Mouse (Mus musculus) hindbrain, embryonic 13.5 days (tissue): ENCODE results near the gene Prkrip1. TPM values are rescaled to one million over a fixed set of nuclear protein-coding genes. Genes with fewer than 3 reads are reported as not detected.

Source experiments
- ATAC-seq: fragments of 200-750 bp; cut with Nextera tagmentation; 2 replicates; pipeline ENCODE4 v1.8.0; 2017; ENCODE audit warnings: moderate TSS enrichment; ENCODE audit not compliant: low FRiP score
- H3K27ac ChIP-seq: fragments of 300-500 bp; sonication (generic); 2 replicates; pipeline ENCODE4 v1.5.1; 2015; ENCODE audit warnings: inconsistent platforms, mild to moderate bottlenecking, moderate library complexity
- H3K27me3 ChIP-seq: fragments of 300-500 bp; sonication (generic); 2 replicates; pipeline ENCODE4 v1.6.1; 2015; ENCODE audit warnings: mild to moderate bottlenecking, inconsistent platforms
- H3K36me3 ChIP-seq: fragments of 300-500 bp; sonication (generic); 2 replicates; pipeline ENCODE4 v1.6.1; 2015; ENCODE audit warnings: mild to moderate bottlenecking, inconsistent platforms
- H3K4me1 ChIP-seq: fragments of 300-500 bp; sonication (generic); replicated peaks from 2 replicates; pipeline ENCODE4 v1.6.1; 2015; ENCODE audit warnings: inconsistent platforms
- H3K4me2 ChIP-seq: fragments of 300-500 bp; sonication (generic); 2 replicates; pipeline ENCODE4 v1.6.1; 2015; ENCODE audit warnings: inconsistent platforms, mild to moderate bottlenecking, moderate library complexity
- H3K4me3 ChIP-seq: fragments of 300-500 bp; sonication (generic); 2 replicates; pipeline ENCODE4 v1.5.1; 2015; ENCODE audit warnings: mild to moderate bottlenecking, inconsistent platforms
- H3K9ac ChIP-seq: fragments of 300-500 bp; sonication (generic); 2 replicates; pipeline ENCODE4 v1.6.1; 2015; ENCODE audit warnings: mild to moderate bottlenecking, inconsistent platforms
- H3K9me3 ChIP-seq: fragments of 300-500 bp; sonication (generic); 2 replicates; pipeline ENCODE4 v1.6.1; 2016; ENCODE audit warnings: inconsistent platforms
- WGBS: fragments of 180-500 bp; shearing (Covaris S2); methylation state at CpG from one replicate; pipeline ENCODE4 v1.1.7; 2015; 5-methylcytosine and 5-hydroxymethylcytosine counted together
- polyA plus RNA-seq: library from polyadenylated mRNA; unstranded; fragments of >200 nt; fragmentation: Nextera tagmentation; extraction: Ambion mirVana; gene quantifications from 2 replicates; pipeline ENCODE4 v1.2.1, GENCODE M21; 2015

Gene Prkrip1
- 66.5 and 67.9 TPM in 2 replicates for polyA plus RNA-seq

DNA sequence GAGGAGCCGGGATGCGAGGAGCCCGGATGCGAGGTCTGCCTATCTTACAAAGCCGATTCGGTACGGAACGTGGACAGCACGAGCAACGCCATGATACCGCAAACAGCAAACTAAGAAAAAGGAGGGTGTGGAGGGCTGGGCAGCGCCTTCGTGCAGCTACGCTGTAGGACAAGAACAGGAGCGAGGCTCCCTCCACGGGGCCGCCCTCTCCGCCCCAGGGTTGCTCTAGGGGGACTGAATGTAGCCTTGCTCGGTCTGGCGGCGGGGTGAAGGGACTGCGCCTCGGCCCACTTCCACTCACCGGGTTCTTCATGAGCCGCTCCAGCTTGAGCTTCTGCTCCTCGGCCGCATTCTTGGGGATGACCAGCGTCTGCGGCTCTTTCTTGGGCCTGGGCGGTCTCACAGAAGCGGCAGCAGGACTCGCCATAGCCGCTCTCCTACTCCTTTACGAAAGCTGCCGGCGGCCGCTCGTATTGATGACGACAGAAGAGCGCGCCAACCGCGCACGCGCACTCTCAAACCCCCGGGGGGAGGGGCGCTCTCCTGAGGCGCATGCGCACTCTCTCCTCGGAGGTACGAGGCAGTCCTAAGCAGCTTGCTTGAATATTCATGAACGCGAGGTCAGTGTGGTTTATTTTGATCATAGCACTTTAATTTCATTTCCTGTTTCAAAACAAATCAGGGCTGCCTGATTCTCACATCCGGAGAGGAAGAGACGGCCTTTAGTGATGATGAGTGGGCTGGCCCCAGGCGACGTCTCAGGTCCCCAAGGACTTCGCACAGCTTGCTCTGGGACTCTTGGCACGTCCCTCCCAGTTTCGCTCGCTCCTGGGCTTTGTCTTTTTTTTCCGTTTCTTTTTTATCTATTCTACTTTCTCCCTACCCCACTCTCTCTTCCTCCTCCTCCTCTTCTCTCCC lies at the start of gene Prkrip1:
Prkrip1 (minus strand) TSS at position 490 of the 918 bp plus-strand sequence.
- Histone ChIP-seq H3K4me3 (peak within 1 kb of the TSS; percentile 98), H3K4me2 (peak within 1 kb of the TSS; percentile 95), H3K27ac (peak within 1 kb of the TSS; percentile 89), H3K9ac (peak within 1 kb of the TSS; percentile 94), H3K27me3 (no peaks in the 10 kb centered on the region), H3K36me3 (peaks cover 34% of the 10 kb centered on the region), H3K9me3 (0 out of 2 replicates have a peak, but pooled peaks cover 3% of the 10 kb centered on the region), H3K4me1 (peaks cover 18% of the 10 kb centered on the region)
- peak; percentile 87 for ATAC-seq
- under 1% methylated on average over 59 of the region's 62 CpGs for WGBS

DNA sequence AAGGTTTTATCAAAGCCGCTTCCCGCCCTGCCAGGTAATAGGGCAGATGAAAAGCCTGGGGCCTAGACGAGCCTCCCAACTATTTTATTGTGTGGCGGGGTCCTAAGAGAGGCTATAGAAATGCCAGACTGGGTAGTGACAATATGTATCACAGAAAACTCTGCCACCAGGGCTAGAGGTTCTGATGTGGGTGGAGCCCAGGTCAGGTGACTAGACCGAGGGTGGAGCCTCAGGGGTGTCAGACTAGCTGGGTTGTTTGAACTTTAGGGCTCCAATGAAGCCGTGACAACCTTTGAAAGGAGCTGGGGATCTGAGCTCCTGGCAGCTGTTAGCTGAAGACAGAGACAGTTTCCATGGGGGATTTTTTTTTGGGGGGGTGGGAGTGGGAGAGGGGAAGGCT lies 49.7 kb upstream of the Prkrip1 start:
- no peaks in the 10 kb centered on the region for H3K27me3 ChIP-seq
- no peak overlapping the region for H3K4me3 ChIP-seq
- H3K9me3 ChIP-seq = no peaks in the 10 kb centered on the region
- H3K4me1 ChIP-seq = peaks cover 14% of the 10 kb centered on the region
- WGBS = 67% methylated on average over 6 of the region's 6 CpGs
- peaks cover 12% of the 10 kb centered on the region; the same call in 1 of the 2 replicates for H3K36me3 ChIP-seq
- H3K4me2 ChIP-seq = no peak overlapping the region
- no peak overlapping the region for H3K9ac ChIP-seq
- ATAC-seq = no peak
- no peak overlapping the region for H3K27ac ChIP-seq

DNA sequence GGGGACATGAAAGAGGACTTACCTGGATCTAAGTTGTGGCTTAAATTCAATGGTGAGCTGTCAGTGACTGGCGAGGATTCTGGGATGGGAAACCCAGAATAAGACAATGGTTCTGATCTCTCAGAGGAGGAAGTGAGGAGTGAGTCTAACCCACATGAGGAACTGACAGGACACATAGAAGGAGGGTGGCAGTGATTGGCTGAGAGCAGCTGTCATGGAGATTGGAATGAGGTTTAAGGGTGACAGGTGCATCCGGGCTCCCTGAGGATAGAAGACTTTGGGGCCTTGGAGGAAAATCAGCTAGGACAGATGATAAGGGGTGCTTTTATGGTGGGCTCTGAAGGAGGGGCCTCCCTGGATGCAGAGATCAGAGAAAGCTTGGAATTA lies 47.7 kb upstream of the Prkrip1 start, which contains the start of gene Sh2b2:
Sh2b2 (minus strand) TSS at position 105 of the 387 bp plus-strand sequence.
- peaks cover 12% of the 10 kb centered on the region; the same call in 1 of the 2 replicates for H3K36me3 ChIP-seq
- H3K27ac ChIP-seq = peak within 1 kb of the TSS; percentile 94
- peak within 1 kb of the TSS; percentile 67 for H3K4me2 ChIP-seq
- peaks cover 34% of the 10 kb centered on the region for H3K4me1 ChIP-seq
- peak within 1 kb of the TSS; percentile 95 for H3K9ac ChIP-seq
- 88% methylated on average over 2 of the region's 2 CpGs for WGBS
- peak within 1 kb of the TSS; percentile 88 for H3K4me3 ChIP-seq
- no peaks in the 10 kb centered on the region for H3K27me3 ChIP-seq
- ATAC-seq = no peak
- H3K9me3 ChIP-seq = no peaks in the 10 kb centered on the region

DNA sequence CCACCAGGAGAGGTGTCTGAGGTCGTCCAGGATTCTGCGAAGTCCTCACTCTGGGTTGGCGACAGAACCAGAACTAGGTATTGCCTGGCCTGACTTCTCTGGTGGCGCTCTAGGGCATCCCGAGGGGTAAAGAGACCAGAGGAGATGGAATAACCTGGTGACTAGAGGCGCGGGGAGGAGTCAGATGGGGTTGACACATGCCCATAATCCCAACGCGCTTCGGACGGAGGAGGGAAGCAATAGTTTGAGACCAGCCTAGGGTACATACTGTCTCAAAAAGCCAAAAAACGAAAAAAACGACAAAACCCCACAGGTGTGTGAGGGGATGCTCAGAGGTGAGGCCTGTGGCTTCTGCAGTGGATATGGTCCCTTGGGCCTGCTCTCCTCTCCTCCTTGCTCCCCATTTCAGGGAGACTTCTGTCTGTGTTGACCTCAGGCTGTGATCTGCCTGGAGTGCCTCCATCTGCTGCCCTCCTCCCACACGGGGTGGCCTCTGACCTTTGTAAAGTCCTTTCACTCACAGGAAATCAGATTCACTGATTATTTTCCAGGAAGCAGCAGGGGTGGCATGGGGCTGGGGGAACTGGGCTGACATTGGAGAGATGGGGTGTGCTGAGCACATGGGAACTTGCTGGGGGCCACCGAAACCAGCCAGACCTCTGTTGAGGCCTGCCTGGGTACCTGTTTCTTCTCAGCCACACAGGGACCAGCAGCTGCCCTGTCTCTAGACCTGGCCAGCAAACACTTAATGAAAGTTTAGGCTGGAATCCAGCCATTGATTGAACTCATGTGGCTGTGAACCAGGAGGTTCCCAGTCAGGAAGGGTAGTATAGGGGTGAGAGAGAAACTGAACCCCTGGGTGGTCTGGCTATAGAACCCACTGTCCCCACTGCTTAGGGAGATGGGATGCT lies 47.0 kb upstream of the Prkrip1 start:
- peaks cover 41% of the 10 kb centered on the region for H3K4me1 ChIP-seq
- H3K4me3 ChIP-seq = peak overlapping the region; percentile 88
- peak; percentile 14 for ATAC-seq
- H3K36me3 ChIP-seq = peaks cover 12% of the 10 kb centered on the region; the same call in 1 of the 2 replicates
- no peaks in the 10 kb centered on the region for H3K27me3 ChIP-seq
- peak overlapping the region; percentile 95 for H3K9ac ChIP-seq
- H3K9me3 ChIP-seq = no peaks in the 10 kb centered on the region
- 11% methylated on average over 15 of the region's 15 CpGs for WGBS
- peak overlapping the region; percentile 94 for H3K27ac ChIP-seq
- H3K4me2 ChIP-seq = peak overlapping the region; percentile 67

DNA sequence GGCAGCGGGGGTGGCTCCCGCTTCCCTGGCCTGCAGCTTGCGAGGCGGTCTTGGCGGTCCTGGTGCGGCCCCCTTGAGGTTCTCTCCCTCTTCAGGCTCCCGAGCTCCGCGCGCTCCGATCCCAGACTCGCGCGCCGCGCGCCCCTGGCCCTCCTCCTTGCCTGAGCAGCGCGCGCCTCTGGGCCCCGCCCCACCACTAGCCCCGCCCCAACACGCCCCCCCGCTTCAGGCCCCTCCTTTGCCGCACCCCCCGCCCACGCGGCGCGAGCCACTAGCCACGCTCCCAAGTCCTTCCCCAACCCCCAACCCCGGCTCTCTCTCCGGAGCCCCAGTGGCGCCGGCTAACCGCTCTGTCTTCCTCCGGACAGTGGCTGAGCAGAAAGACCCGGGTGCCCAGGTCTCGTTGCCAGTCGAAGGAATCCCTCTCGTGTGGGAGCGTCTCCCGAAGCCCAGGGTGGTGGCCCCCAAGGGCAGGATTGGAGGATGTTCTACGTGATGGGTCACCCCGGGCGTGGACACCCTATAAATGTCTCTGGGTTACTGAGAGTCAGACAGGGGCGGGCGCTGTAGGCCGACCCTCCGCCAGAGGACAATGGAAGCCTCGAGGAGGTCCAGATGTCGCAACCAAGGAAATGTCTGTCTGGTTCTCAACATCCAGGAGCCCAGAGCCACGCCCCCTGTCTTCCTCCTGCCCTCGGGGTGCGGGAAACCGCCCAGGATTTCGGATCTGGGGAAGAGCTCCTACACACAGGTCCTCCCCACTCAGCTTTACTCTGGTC lies 46.2 kb upstream of the Prkrip1 start:
- Histone ChIP-seq H3K27ac (peak overlapping the region; percentile 94), H3K9me3 (no peaks in the 10 kb centered on the region), H3K4me3 (peak overlapping the region; percentile 88), H3K36me3 (peaks cover 8% of the 10 kb centered on the region; the same call in 1 of the 2 replicates), H3K4me2 (peak overlapping the region; percentile 67), H3K4me1 (peaks cover 49% of the 10 kb centered on the region), H3K9ac (peak overlapping the region; percentile 95), H3K27me3 (no peaks in the 10 kb centered on the region)
- under 1% methylated on average over 56 of the region's 57 CpGs for WGBS
- ATAC-seq = peak; percentile 85

DNA sequence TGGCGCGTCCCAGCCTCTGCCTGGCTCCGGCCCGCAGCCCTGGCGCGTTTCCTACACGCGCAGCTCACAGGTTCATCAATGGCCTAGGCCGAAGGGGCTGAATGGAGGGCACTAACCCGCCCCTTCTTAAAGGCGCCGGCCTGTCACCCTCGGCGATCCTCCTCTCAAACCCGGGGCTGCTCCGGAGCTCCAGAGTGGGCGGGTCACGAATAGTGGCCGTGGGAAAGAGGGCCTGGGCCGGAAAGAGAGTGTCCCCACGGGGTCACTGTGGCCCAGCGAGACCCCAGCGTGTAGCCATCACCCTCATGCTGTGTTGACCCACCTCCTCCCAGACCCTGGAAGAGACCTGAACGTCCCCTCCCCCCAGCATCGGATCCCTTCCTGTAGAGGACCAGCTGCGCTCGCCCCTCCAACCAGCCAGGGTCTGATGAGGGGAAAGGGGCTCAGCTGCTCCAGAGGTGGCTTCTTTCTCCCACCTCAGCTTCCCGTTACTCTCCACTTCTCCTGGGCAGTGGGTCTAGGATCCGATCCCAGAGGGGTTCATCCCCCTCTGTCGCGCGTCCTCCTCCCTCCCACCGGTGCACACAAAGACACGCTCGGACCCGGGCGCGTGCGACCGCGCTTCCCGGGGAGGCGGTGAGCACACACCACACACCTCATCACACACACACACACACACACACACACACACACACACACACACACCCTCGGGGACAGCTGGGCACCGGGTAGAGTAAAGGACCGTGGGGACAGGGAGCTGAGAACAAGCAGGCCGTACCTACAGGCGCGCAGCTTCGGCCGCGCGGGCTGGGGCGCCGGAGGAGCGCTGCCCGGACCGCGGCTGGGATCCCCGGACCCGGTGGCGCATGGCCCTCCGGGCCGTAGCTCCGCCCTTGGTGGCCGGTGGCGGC lies 45.3 kb upstream of the Prkrip1 start:
- WGBS = under 1% methylated on average over 65 of the region's 67 CpGs

DNA sequence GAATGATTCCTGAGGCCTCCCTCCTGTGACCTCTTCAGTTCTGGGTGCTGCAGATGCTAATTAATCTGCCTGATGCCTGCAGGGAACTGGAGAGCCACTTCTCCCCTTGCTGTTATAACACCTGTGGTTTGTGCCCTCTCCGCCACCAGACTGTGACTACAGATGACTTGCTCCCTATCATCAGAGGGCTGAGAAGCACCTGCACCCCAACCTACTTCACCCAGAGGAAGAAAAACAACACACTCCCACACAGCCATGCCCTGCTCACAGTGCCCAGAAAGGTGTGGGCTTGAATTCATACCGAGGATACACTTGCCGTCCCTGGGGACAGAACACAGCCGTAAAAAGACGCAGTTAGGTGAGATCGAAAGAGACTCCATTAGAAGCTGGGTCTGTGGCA lies 42.4 kb upstream of the Prkrip1 start:
- ATAC-seq = no peak
- Histone ChIP-seq H3K4me3 (no peak overlapping the region), H3K27me3 (no peaks in the 10 kb centered on the region), H3K36me3 (no peaks in the 10 kb centered on the region), H3K9ac (no peak overlapping the region), H3K9me3 (no peaks in the 10 kb centered on the region), H3K4me1 (peaks cover 79% of the 10 kb centered on the region), H3K4me2 (no peak overlapping the region), H3K27ac (no peak overlapping the region)
- 70% methylated on average over 6 of the region's 6 CpGs for WGBS

More for the DNA sequence above, 45.3 kb upstream of the Prkrip1 start:
- Histone ChIP-seq H3K27ac (peak overlapping the region; percentile 94), H3K27me3 (no peaks in the 10 kb centered on the region), H3K9me3 (no peaks in the 10 kb centered on the region), H3K4me1 (peaks cover 51% of the 10 kb centered on the region), H3K4me2 (peak overlapping the region; percentile 67), H3K9ac (peak overlapping the region; percentile 95), H3K36me3 (peaks cover 3% of the 10 kb centered on the region; the same call in 1 of the 2 replicates), H3K4me3 (peak overlapping the region; percentile 88)
- peak; percentile 55 for ATAC-seq

DNA sequence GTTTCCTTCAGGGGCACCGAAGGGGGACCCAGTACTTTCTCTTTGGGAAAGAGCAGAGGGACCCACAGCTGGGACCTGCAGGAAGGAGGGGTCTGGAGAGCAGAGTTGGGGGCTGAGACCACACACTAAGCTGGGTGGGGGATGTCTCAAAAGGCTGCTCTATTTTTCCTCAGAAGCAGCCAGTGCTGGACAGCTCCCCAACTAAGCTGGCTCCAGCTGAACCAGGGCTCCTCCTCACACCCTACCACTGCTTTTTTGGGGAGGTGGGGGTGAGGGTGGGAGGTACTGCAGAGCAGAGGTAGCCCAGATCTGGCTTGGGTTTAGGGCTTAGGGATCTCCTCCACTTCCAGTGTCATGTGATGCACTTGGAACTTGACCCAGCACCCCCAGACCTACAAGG lies 41.6 kb upstream of the Prkrip1 start:
- Histone ChIP-seq H3K4me3 (no peak overlapping the region), H3K27me3 (no peaks in the 10 kb centered on the region), H3K27ac (no peak overlapping the region), H3K9ac (no peak overlapping the region), H3K4me1 (peaks cover 74% of the 10 kb centered on the region), H3K9me3 (no peaks in the 10 kb centered on the region), H3K4me2 (no peak overlapping the region), H3K36me3 (no peaks in the 10 kb centered on the region)
- no peak for ATAC-seq
- WGBS = 67% methylated on average over 1 of the region's 1 CpGs

DNA sequence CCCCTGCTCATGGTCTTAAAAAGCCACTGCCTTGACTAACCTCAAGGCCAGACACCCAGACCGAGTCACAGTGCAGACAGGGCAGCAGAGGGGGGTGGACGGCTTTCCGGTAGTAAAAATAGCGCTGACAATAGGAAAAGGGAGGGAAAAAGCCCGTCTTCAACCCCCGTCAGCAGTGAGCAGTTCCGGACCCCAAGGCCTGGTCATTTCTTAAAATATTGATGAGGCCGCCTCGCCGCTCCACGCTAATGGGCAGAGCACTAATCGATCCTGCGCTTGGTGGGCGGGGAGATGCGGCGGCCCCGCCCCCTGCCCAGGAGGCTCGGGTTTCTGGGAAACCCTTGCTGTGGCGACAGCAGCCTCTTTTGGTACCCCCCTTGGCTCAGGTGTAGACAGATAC lies 38.8 kb upstream of the Prkrip1 start:
- peak overlapping the region; percentile 61 for H3K4me2 ChIP-seq
- 0 out of 2 replicates have a peak overlapping the region, but pooled peaks have one; percentile 24 for H3K27ac ChIP-seq
- H3K9me3 ChIP-seq = no peaks in the 10 kb centered on the region
- peak overlapping the region; percentile 67 for H3K9ac ChIP-seq
- H3K27me3 ChIP-seq = peaks cover 4% of the 10 kb centered on the region; the same call in 1 of the 2 replicates
- H3K4me3 ChIP-seq = peak overlapping the region; percentile 35
- H3K36me3 ChIP-seq = no peaks in the 10 kb centered on the region
- 0 out of 2 replicates have a peak, but pooled peaks have one; percentile 7 for ATAC-seq
- 5% methylated on average over 19 of the region's 19 CpGs for WGBS
- H3K4me1 ChIP-seq = peaks cover 74% of the 10 kb centered on the region

DNA sequence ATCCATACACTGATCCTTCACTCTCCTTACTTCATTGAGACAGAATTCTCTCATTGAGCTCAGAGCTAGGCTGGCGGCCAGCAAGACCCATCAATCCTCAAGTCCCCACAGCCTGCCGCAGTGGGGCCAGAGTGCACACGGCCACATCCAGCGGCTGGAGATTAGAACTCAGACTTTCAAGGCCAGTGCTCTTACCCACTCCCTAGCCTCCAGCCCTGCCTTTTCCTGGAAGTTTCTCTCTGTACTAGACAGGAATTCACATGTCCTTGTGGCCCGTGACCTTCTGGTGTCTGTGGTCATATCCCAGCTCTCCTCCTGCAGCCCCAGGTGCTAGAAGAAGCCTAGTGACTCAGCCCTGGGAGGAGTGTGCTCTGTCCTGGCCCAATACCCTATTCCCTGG lies 37.8 kb upstream of the Prkrip1 start:
- H3K9me3 ChIP-seq = no peaks in the 10 kb centered on the region
- H3K36me3 ChIP-seq = peaks cover 6% of the 10 kb centered on the region
- 78% methylated on average over 5 of the region's 5 CpGs for WGBS
- H3K27ac ChIP-seq = no peak overlapping the region
- no peak overlapping the region for H3K4me2 ChIP-seq
- H3K4me3 ChIP-seq = no peak overlapping the region
- H3K4me1 ChIP-seq = peaks cover 70% of the 10 kb centered on the region
- peak overlapping the region; percentile 5; the same call in 1 of the 2 replicates for H3K9ac ChIP-seq
- peaks cover 9% of the 10 kb centered on the region for H3K27me3 ChIP-seq
- no peak for ATAC-seq
